Mouse (Mus musculus) embryonic fibroblast, embryonic 13.5 days (primary cell): ENCODE results near the gene Pip5k1a. TPM values are rescaled to one million over a fixed set of nuclear protein-coding genes. Genes with fewer than 3 reads are reported as not detected.

Experiments used
- H3K27ac ChIP-seq: 2 replicates; pipeline ENCODE4 v1.5.1; 2012; ENCODE audit warnings: low read length, control low read depth, inconsistent platforms; ENCODE audit not compliant: insufficient read depth
- H3K4me1 ChIP-seq: 2 replicates; pipeline ENCODE4 v1.6.1; 2011; ENCODE audit warnings: low read length; ENCODE audit not compliant: control insufficient read depth, insufficient read depth
- H3K4me3 ChIP-seq: 2 replicates; pipeline ENCODE4 v1.5.1; 2011; ENCODE audit warnings: mild to moderate bottlenecking, control low read depth, low read length; ENCODE audit not compliant: insufficient read depth
- CTCF ChIP-seq: IDR thresholded peaks from 2 replicates; pipeline ENCODE4 v1.5.1; 2011; ENCODE audit warnings: mild to moderate bottlenecking, control low read depth, low read length, moderate library complexity, borderline replicate concordance; ENCODE audit not compliant: insufficient read depth
- POLR2A ChIP-seq: IDR thresholded peaks from 2 replicates; pipeline ENCODE4 v1.6.1; 2011; ENCODE audit warnings: low read depth, mild to moderate bottlenecking, control low read depth, low read length, moderate library complexity
- polyA plus RNA-seq: library from polyadenylated mRNA; stranded (reverse); fragments of >200 nt; gene quantifications from 2 replicates; pipeline ENCODE4 v1.2.4, GENCODE M21; 2011; ENCODE audit warnings: low read depth; ENCODE audit not compliant: missing spikeins, insufficient read length

The Pip5k1a gene
- polyA plus RNA-seq, 1 experiment, result 73.5 TPM

DNA sequence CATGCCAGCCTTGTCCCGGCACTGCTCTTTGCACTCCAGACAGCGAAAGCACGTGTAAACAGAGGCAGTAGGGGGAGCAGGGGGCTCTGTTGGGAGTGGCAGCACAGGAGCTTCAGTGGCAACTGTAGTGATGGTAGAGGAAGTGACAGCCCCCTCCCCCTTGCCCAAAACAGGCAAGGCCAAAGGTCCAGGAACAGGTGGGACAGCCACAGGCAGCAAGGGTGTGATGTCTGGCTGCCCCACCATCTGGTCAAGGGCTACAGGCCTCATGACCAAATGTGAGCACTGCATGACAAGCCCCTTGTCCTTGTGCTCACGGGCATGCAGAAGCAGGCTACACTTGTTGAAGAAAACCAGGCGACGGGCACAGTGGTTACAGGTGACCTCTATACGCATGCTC lies 96.3 kb downstream of the Pip5k1a start:
- Histone ChIP-seq H3K4me3 (no peak overlapping the region), H3K4me1 (0 out of 2 replicates have a peak, but pooled peaks cover 3% of the 10 kb centered on the region), H3K27ac (no peak overlapping the region)
- TF ChIP-seq POLR2A (no peak), CTCF (no peak)

Other genes with a start within 250 kb of the Pip5k1a start
- gene Psmb4, start 220.0 kb downstream of the Pip5k1a start, polyA plus RNA-seq, result 236 and 256 TPM in 2 replicates
- gene Selenbp1, start 173.9 kb downstream of the Pip5k1a start, polyA plus RNA-seq, result 1.6 and 4.5 TPM in 2 replicates
- 22.6 and 24.2 TPM in 2 replicates for gene Rfx5, start 152.9 kb downstream of the Pip5k1a start, polyA plus RNA-seq
- gene Pi4kb, start 132.2 kb downstream of the Pip5k1a start, polyA plus RNA-seq, result 32.1 and 35.9 TPM in 2 replicates
- 18.4 and 20.2 TPM in 2 replicates for gene Zfp687, start 91.5 kb downstream of the Pip5k1a start, polyA plus RNA-seq
- 234 and 248 TPM in 2 replicates for gene Psmd4, start 64.3 kb downstream of the Pip5k1a start, polyA plus RNA-seq
- gene Vps72, start 4.1 kb upstream of the Pip5k1a start, polyA plus RNA-seq, result 37.2 and 40.4 TPM in 2 replicates
- not detected in 2 replicates for gene Tmod4, start 17.5 kb upstream of the Pip5k1a start, polyA plus RNA-seq
- 43.5 and 51.5 TPM in 2 replicates for gene Scnm1, start 27.1 kb upstream of the Pip5k1a start, polyA plus RNA-seq
- 5.4 and 5.6 TPM in 2 replicates for gene Lysmd1, start 27.2 kb upstream of the Pip5k1a start, polyA plus RNA-seq
- 0.47 TPM in 1 of 2 replicates, not detected in the other for gene Tnfaip8l2, start 35.4 kb upstream of the Pip5k1a start, polyA plus RNA-seq
- 5.9 and 8.6 TPM in 2 replicates for gene Sema6c, start 53.5 kb upstream of the Pip5k1a start, polyA plus RNA-seq
- gene Gabpb2, start 111.0 kb upstream of the Pip5k1a start, polyA plus RNA-seq, result 16.1 and 22.7 TPM in 2 replicates
- gene Cdc42se1, start 121.8 kb upstream of the Pip5k1a start, polyA plus RNA-seq, result 65.4 and 67.4 TPM in 2 replicates
- 33.0 and 44.0 TPM in 2 replicates for gene Mllt11, start 125.2 kb upstream of the Pip5k1a start, polyA plus RNA-seq
- not detected in 2 replicates for gene Gm128, start 134.7 kb upstream of the Pip5k1a start, polyA plus RNA-seq
- gene Bnipl, start 144.3 kb upstream of the Pip5k1a start, polyA plus RNA-seq, result not detected in 2 replicates
- 25.5 and 26.9 TPM in 2 replicates for gene Mindy1, start 174.4 kb upstream of the Pip5k1a start, polyA plus RNA-seq
- 22.2 and 22.9 TPM in 2 replicates for gene Prune1, start 175.1 kb upstream of the Pip5k1a start, polyA plus RNA-seq
- 0.79 and 1.2 TPM in 2 replicates for gene Anxa9, start 200.2 kb upstream of the Pip5k1a start, polyA plus RNA-seq
- gene Cers2, start 207.9 kb upstream of the Pip5k1a start, polyA plus RNA-seq, result 159 and 178 TPM in 2 replicates